Mouse (Mus musculus): ENCODE results near the gene Acap1. TPM values are rescaled to one million over a fixed set of nuclear protein-coding genes. Genes with fewer than 3 reads are reported as not detected.

The Acap1 gene
- polyA plus RNA-seq (2012; rRNA removed): 2.0 and 2.4 TPM in 2 replicates

GRCm38 (mm10) chr11:69895291-69895690, at the start of gene Acap1:
TSS of gene Acap1 (minus strand) at chr11:69895539.

GRCm38 (mm10) chr11:69935137-69935879, 40.0 kb upstream of the Acap1 start, which contains the start of gene Ybx2:
TSS of gene Ybx2 (plus strand) at chr11:69935796.

GRCm38 (mm10) chr11:69921114-69922011, 26.0 kb upstream of the Acap1 start, which contains the start of gene Eif5a:
TSS of gene Eif5a (minus strand) at chr11:69921958.

GRCm38 (mm10) chr11:69913554-69914371, 18.4 kb upstream of the Acap1 start, which contains the start of gene Gps2:
TSS of gene Gps2 (plus strand) at chr11:69913888.

GRCm38 (mm10) chr11:69900471-69901405, 5.4 kb upstream of the Acap1 start, which contains the start of the genes 2810408A11Rik and Neurl4:
TSS of gene 2810408A11Rik (minus strand) at chr11:69900987.
TSS of gene Neurl4 (plus strand) at chr11:69901072.

GRCm38 (mm10) chr11:69880853-69881603, 14.3 kb downstream of the Acap1 start, which contains the start of gene Kctd11:
TSS of gene Kctd11 (minus strand) at chr11:69881406.

GRCm38 (mm10) chr11:69877878-69878277, 17.5 kb downstream of the Acap1 start, which contains the start of gene Tmem95:
TSS of gene Tmem95 (minus strand) at chr11:69878018.

GRCm38 (mm10) chr11:69858113-69858998, 37.0 kb downstream of the Acap1 start, which contains the start of gene Tnk1:
TSS of gene Tnk1 (minus strand) at chr11:69858730.

GRCm38 (mm10) chr11:69846198-69846680, 49.1 kb downstream of the Acap1 start, which contains the start of gene Plscr3:
TSS of gene Plscr3 (plus strand) at chr11:69846376.

GRCm38 (mm10) chr11:69837952-69838713, 57.2 kb downstream of the Acap1 start, which contains the start of gene Tmem256:
TSS of gene Tmem256 (plus strand) at chr11:69838514.

GRCm38 (mm10) chr11:69837604-69837951, 57.8 kb downstream of the Acap1 start, which contains the start of gene Nlgn2:
TSS of gene Nlgn2 (minus strand) at chr11:69837784.

Other genes with a start within 250 kb of the Acap1 start
- gene Sox15, start 240.2 kb downstream of the Acap1 start, polyA plus RNA-seq (2012; rRNA removed): 0.12 and 0.22 TPM in 2 replicates
- 97.0 and 101 TPM in 2 replicates for gene Mpdu1, start 232.9 kb downstream of the Acap1 start, polyA plus RNA-seq (2012; rRNA removed)
- gene Cd68, start 229.4 kb downstream of the Acap1 start, polyA plus RNA-seq (2012; rRNA removed): 4.7 and 9.4 TPM in 2 replicates
- gene Eif4a1, start 223.1 kb downstream of the Acap1 start, polyA plus RNA-seq (2012; rRNA removed): 1,301 and 1,419 TPM in 2 replicates
- gene Senp3, start 213.5 kb downstream of the Acap1 start, polyA plus RNA-seq (2012; rRNA removed): 92.5 and 186 TPM in 2 replicates
- 0.29 and 0.97 TPM in 2 replicates for gene Tnfsf13, start 209.8 kb downstream of the Acap1 start, polyA plus RNA-seq (2012; rRNA removed)
- gene Tnfsf12, start 199.7 kb downstream of the Acap1 start, polyA plus RNA-seq (2012; rRNA removed): 4.4 and 4.9 TPM in 2 replicates
- gene Tnfsfm13, start 199.4 kb downstream of the Acap1 start, polyA plus RNA-seq (2012; rRNA removed): 1.7 and 2.3 TPM in 2 replicates
- 48.6 and 79.6 TPM in 2 replicates for gene Polr2a, start 136.9 kb downstream of the Acap1 start, polyA plus RNA-seq (2012; rRNA removed)
- gene Slc35g3, start 133.6 kb downstream of the Acap1 start, polyA plus RNA-seq (2012; rRNA removed): 0.16 and 0.30 TPM in 2 replicates
- gene Zbtb4, start 129.6 kb downstream of the Acap1 start, polyA plus RNA-seq (2012; rRNA removed): 4.7 and 5.0 TPM in 2 replicates
- 1.7 and 15.7 TPM in 2 replicates for gene Chrnb1, start 99.6 kb downstream of the Acap1 start, polyA plus RNA-seq (2012; rRNA removed)
- 4.7 and 7.5 TPM in 2 replicates for gene Fgf11, start 93.7 kb downstream of the Acap1 start, polyA plus RNA-seq (2012; rRNA removed)
- 0.19 and 0.27 TPM in 2 replicates for gene Tmem102, start 89.9 kb downstream of the Acap1 start, polyA plus RNA-seq (2012; rRNA removed)
- gene Gm39566, start 80.2 kb downstream of the Acap1 start, polyA plus RNA-seq (2012; rRNA removed): not detected in 2 replicates
- not detected in 2 replicates for gene Spem2, start 77.1 kb downstream of the Acap1 start, polyA plus RNA-seq (2012; rRNA removed)
- gene Spem1, start 73.4 kb downstream of the Acap1 start, polyA plus RNA-seq (2012; rRNA removed): 0.80 and 0.86 TPM in 2 replicates
- 70.3 and 84.9 TPM in 2 replicates for gene Nlgn2, start 57.8 kb downstream of the Acap1 start, polyA plus RNA-seq (2012; rRNA removed)
- 137 and 187 TPM in 2 replicates for gene Tmem256, start 57.0 kb downstream of the Acap1 start, polyA plus RNA-seq (2012; rRNA removed)
- 60.2 and 99.9 TPM in 2 replicates for gene Plscr3, start 49.2 kb downstream of the Acap1 start, polyA plus RNA-seq (2012; rRNA removed)
- gene Tnk1, start 36.8 kb downstream of the Acap1 start, polyA plus RNA-seq (2012; rRNA removed): 0.25 and 0.65 TPM in 2 replicates
- gene Tmem95, start 17.5 kb downstream of the Acap1 start, polyA plus RNA-seq (2012; rRNA removed): not detected in 2 replicates
- gene Kctd11, start 14.1 kb downstream of the Acap1 start, polyA plus RNA-seq (2012; rRNA removed): 2.3 and 2.9 TPM in 2 replicates
- 10.4 and 14.1 TPM in 2 replicates for gene 2810408A11Rik, start 5.4 kb upstream of the Acap1 start, polyA plus RNA-seq (2012; rRNA removed)
- 86.7 and 121 TPM in 2 replicates for gene Neurl4, start 5.5 kb upstream of the Acap1 start, polyA plus RNA-seq (2012; rRNA removed)
- gene Gps2, start 18.3 kb upstream of the Acap1 start, polyA plus RNA-seq (2012; rRNA removed): 71.0 and 88.1 TPM in 2 replicates
- gene Eif5a, start 26.4 kb upstream of the Acap1 start, polyA plus RNA-seq (2012; rRNA removed): 1,164 and 1,181 TPM in 2 replicates
- 23.1 and 36.5 TPM in 2 replicates for gene Ybx2, start 40.3 kb upstream of the Acap1 start, polyA plus RNA-seq (2012; rRNA removed)
- gene Slc2a4, start 52.6 kb upstream of the Acap1 start, polyA plus RNA-seq (2012; rRNA removed): 10.3 and 24.4 TPM in 2 replicates
- 2.3 and 5.7 TPM in 2 replicates for gene Cldn7, start 69.2 kb upstream of the Acap1 start, polyA plus RNA-seq (2012; rRNA removed)
- 88.4 and 139 TPM in 2 replicates for gene Ctdnep1, start 85.6 kb upstream of the Acap1 start, polyA plus RNA-seq (2012; rRNA removed)
- gene Elp5, start 87.0 kb upstream of the Acap1 start, polyA plus RNA-seq (2012; rRNA removed): 112 and 147 TPM in 2 replicates
- gene Gabarap, start 95.6 kb upstream of the Acap1 start, polyA plus RNA-seq (2012; rRNA removed): 303 and 380 TPM in 2 replicates
- 66.5 and 98.1 TPM in 2 replicates for gene Phf23, start 100.2 kb upstream of the Acap1 start, polyA plus RNA-seq (2012; rRNA removed)
- 32.7 and 40.0 TPM in 2 replicates for gene Dvl2, start 105.1 kb upstream of the Acap1 start, polyA plus RNA-seq (2012; rRNA removed)
- 32.6 and 38.6 TPM in 2 replicates for gene Acadvl, start 119.9 kb upstream of the Acap1 start, polyA plus RNA-seq (2012; rRNA removed)
- gene Dlg4, start 121.4 kb upstream of the Acap1 start, polyA plus RNA-seq (2012; rRNA removed): 71.2 and 101 TPM in 2 replicates
- 1.4 TPM in 2 replicates for gene Asgr1, start 158.5 kb upstream of the Acap1 start, polyA plus RNA-seq (2012; rRNA removed)
- 0.49 and 0.56 TPM in 2 replicates for gene Asgr2, start 197.1 kb upstream of the Acap1 start, polyA plus RNA-seq (2012; rRNA removed)
- gene Mgl2, start 234.8 kb upstream of the Acap1 start, polyA plus RNA-seq (2012; rRNA removed): 0.19 and 0.31 TPM in 2 replicates